Mouse (Mus musculus) stomach, postnatal 0 days (tissue): Measurements from ENCODE around the gene Fam198b. TPM values are rescaled to one million over a fixed set of nuclear protein-coding genes. Genes with fewer than 3 reads are reported as not detected.

Experiments used
- ATAC-seq: fragments of 200-750 bp; cut with Nextera tagmentation; 2 replicates; pipeline ENCODE4 v1.8.0; 2017; ENCODE audit not compliant: low FRiP score, low TSS enrichment
- DNase-seq: peaks from one replicate; pipeline ENCODE4 v3.0.0-alpha.2; 2016; ENCODE audit warnings: low spot score
- H3K27ac ChIP-seq: fragments of 300-500 bp; sonication (generic); replicated peaks from 2 replicates; pipeline ENCODE4 v1.5.1; 2014; ENCODE audit warnings: mild to moderate bottlenecking, control low read depth
- H3K27me3 ChIP-seq: fragments of 300-500 bp; sonication (generic); 2 replicates; pipeline ENCODE4 v1.6.1; 2014; ENCODE audit warnings: low read length; ENCODE audit not compliant: control insufficient read depth, insufficient read depth
- H3K36me3 ChIP-seq: fragments of 300-500 bp; sonication (generic); 2 replicates; pipeline ENCODE4 v1.6.1; 2014; ENCODE audit warnings: low read length, mixed read lengths; ENCODE audit not compliant: control insufficient read depth, insufficient read depth
- H3K4me1 ChIP-seq: fragments of 300-500 bp; sonication (generic); replicated peaks from 2 replicates; pipeline ENCODE4 v1.6.1; 2014; ENCODE audit warnings: antibody characterized with exemption; ENCODE audit not compliant: control insufficient read depth, insufficient read depth
- H3K4me2 ChIP-seq: fragments of 300-500 bp; sonication (generic); replicated peaks from 2 replicates; pipeline ENCODE4 v1.6.1; 2014; ENCODE audit warnings: low read depth, mild to moderate bottlenecking, control low read depth, moderate library complexity
- H3K4me3 ChIP-seq: fragments of 300-500 bp; sonication (generic); 2 replicates; pipeline ENCODE4 v1.5.1; 2014; ENCODE audit warnings: low read depth, low read length, control low read depth
- H3K9ac ChIP-seq: fragments of 300-500 bp; sonication (generic); 2 replicates; pipeline ENCODE4 v1.6.1; 2014; ENCODE audit warnings: mild to moderate bottlenecking, low read length, control low read depth, mixed read lengths
- H3K9me3 ChIP-seq: fragments of 300-500 bp; sonication (generic); 2 replicates; pipeline ENCODE4 v1.6.1; 2016; ENCODE audit warnings: low read length; ENCODE audit not compliant: control insufficient read depth
- CTCF ChIP-seq: IDR thresholded peaks from 2 replicates; pipeline ENCODE4 v1.5.1; 2016; ENCODE audit warnings: antibody characterized with exemption, low read depth, mild to moderate bottlenecking, moderate library complexity
- EP300 ChIP-seq: optimal IDR thresholded peaks from 2 replicates; pipeline ENCODE3; 2016; ENCODE audit warnings: antibody characterized with exemption
- WGBS: fragments of 180-500 bp; shearing (Covaris S2); extraction: QIAGEN DNeasy Blood & Tissue Kit; methylation state at CpG from one replicate; pipeline ENCODE4 v1.1.7; 2014; 5-methylcytosine and 5-hydroxymethylcytosine counted together
- polyA plus RNA-seq: library from polyadenylated mRNA; unstranded; fragments of >200 nt; fragmentation: Nextera tagmentation; extraction: Ambion mirVana; gene quantifications from 2 replicates; pipeline ENCODE4 v1.2.1, GENCODE M21; 2015

The Fam198b gene
- polyA plus RNA-seq, 1 experiment from 2014 or later: 8.6 TPM

DNA sequence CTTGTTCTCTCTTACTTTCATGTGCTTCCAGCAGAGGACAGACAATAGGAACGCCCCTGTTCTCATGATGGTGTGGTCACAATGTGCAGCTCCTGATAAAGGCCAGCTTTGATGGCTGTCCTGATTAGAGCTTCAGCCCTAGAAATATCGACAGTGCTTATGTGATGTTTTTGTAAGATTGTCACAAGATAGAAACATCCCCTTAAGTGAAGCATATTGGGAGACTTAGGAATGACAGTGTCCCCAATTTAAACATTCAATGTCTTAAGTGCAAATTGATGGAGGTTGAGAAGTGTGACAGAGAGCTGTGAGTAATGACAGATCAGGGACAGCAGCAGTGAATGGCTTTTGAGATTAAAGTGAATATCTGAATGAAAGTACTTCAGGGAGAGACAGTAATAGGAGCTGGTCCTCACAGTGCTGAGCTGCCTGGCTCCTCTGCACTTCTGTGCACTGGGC, 99.7 kb downstream of the Fam198b start:
- ATAC-seq (no peak), DNase-seq (no peak)
- H3K9ac ChIP-seq: no peak overlapping the region
- no peak overlapping the region for H3K4me3 ChIP-seq
- no peaks in the 10 kb centered on the region for H3K4me1 ChIP-seq
- no peak overlapping the region for H3K4me2 ChIP-seq
- no peaks in the 10 kb centered on the region for H3K36me3 ChIP-seq
- H3K27ac ChIP-seq: no peak overlapping the region
- H3K9me3 ChIP-seq: no peaks in the 10 kb centered on the region
- 60% methylated on average over 2 of the region's 2 CpGs for WGBS
- no peak for TF ChIP-seq EP300
- TF ChIP-seq CTCF: no peak
- H3K27me3 ChIP-seq: no peaks in the 10 kb centered on the region

DNA sequence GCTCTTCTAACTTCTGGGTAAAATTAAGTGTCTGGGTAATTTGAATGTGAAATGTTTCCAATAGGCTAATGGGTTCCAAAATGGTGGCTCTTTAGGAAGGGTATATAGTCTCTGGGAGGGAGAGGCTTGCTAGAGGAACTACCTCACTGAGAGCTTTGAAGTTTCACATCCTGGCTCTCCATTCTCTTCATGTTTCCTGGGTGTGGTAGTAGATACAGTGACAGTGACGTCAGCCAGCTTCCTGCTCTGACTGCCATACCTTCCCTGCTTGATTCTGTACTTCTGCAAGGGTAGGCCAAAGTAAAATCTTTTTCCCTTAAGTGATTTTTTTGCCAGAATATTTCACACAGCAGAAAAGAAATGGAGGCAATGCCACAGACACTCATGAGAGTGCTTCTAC, 100.2 kb downstream of the Fam198b start:
- H3K27me3 ChIP-seq: no peaks in the 10 kb centered on the region
- TF ChIP-seq EP300: no peak
- TF ChIP-seq CTCF: no peak
- WGBS: 41% methylated on average over 1 of the region's 1 CpGs
- H3K27ac ChIP-seq: no peak overlapping the region
- ATAC-seq (no peak), DNase-seq (no peak)
- H3K4me3 ChIP-seq: no peak overlapping the region
- H3K36me3 ChIP-seq: no peaks in the 10 kb centered on the region
- H3K9me3 ChIP-seq: no peaks in the 10 kb centered on the region
- no peak overlapping the region for H3K4me2 ChIP-seq
- H3K4me1 ChIP-seq: no peaks in the 10 kb centered on the region
- no peak overlapping the region for H3K9ac ChIP-seq

DNA sequence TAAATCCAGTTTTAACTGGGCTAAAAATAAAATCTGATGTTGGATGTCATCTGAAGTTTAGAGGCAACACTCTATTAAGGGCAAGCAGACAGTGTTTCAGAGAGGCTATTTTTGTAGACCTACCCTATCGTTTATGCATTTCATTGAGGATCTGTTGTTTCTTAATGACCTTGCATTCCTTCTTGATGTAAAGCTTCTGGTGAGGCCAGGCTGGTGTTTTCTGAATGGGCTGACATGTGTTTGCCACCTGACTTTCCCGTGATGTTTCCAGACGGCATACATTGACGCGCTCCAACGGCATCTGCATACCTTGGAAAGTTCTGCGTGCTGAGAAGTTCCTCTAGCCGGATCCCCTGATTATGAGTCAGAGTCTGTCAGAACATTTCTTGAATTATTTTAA, 104.9 kb downstream of the Fam198b start:
- no peak for DNase-seq
- WGBS: 41% methylated on average over 8 of the region's 8 CpGs

DNA sequence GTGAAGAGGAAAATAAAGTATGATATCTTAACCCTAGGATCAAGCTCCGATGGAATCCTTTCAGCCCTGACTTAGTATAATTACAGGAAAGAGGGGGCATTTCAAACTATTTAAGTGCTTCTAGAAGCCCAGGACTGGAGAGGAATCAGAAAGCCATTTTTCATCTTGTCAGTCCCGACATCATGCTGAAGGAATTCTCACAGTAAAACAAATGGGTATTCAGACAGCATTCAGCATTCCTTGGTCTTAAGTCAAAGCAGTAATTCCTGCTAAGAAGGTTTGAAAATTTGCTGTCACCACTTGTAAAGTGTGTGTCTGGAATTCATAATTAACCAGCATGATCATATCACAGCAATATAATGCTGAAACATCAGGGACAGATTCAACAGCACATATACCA, 105.6 kb downstream of the Fam198b start:
- no peak overlapping the region for H3K9ac ChIP-seq
- 20% methylated on average over 2 of the region's 2 CpGs for WGBS
- DNase-seq: no peak

More for the DNA sequence above, 104.9 kb downstream of the Fam198b start:
- no peak for TF ChIP-seq CTCF
- no peak for TF ChIP-seq EP300
- no peaks in the 10 kb centered on the region for H3K4me1 ChIP-seq
- H3K4me3 ChIP-seq: no peak overlapping the region
- H3K27me3 ChIP-seq: no peaks in the 10 kb centered on the region
- H3K27ac ChIP-seq: no peak overlapping the region
- ATAC-seq: no peak
- no peak overlapping the region for H3K4me2 ChIP-seq
- H3K9ac ChIP-seq: no peak overlapping the region
- H3K9me3 ChIP-seq: no peaks in the 10 kb centered on the region
- no peaks in the 10 kb centered on the region for H3K36me3 ChIP-seq

DNA sequence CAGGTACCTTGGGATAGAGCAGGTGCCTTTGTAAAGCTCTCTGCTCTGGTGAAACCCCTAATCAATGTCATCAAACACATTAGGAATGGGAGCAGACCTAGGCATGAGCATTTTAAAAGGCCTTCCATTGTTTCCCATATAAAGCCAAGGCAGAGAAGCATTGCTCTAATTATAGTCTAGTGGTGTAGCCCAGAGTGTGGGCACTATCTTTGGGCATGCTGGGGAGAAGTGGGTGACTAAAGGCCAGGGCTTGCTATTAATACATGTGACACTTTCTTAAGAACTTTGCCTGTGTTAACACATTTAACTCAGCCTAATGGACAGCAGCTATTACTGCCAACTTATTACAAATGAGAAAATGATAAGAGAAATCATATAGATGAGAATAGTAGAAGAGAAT, 106.1 kb downstream of the Fam198b start:
- DNase-seq: no peak

More for the DNA sequence above, 105.6 kb downstream of the Fam198b start:
- Histone ChIP-seq H3K4me1 (no peaks in the 10 kb centered on the region), H3K27me3 (no peaks in the 10 kb centered on the region), H3K9me3 (no peaks in the 10 kb centered on the region), H3K36me3 (no peaks in the 10 kb centered on the region), H3K27ac (no peak overlapping the region), H3K4me3 (no peak overlapping the region), H3K4me2 (no peak overlapping the region)
- TF ChIP-seq EP300: no peak
- no peak for TF ChIP-seq CTCF
- no peak for ATAC-seq

GRCm38 (mm10) chr3:79994029-79994539, 109.8 kb downstream of the Fam198b start:
- 18% methylated on average over 5 of the region's 5 CpGs for WGBS
- Histone ChIP-seq H3K9me3 (no peaks in the 10 kb centered on the region), H3K36me3 (no peaks in the 10 kb centered on the region), H3K27ac (no peak overlapping the region), H3K27me3 (no peaks in the 10 kb centered on the region), H3K4me1 (no peaks in the 10 kb centered on the region), H3K9ac (no peak overlapping the region), H3K4me3 (no peak overlapping the region), H3K4me2 (no peak overlapping the region)
- TF ChIP-seq EP300 (no peak), CTCF (no peak)
- ATAC-seq: peak; percentile 65; the same call in 1 of the 2 replicates
- no peak for DNase-seq

More for the DNA sequence above, 106.1 kb downstream of the Fam198b start:
- Histone ChIP-seq H3K27ac (no peak overlapping the region), H3K9ac (no peak overlapping the region), H3K27me3 (no peaks in the 10 kb centered on the region), H3K36me3 (no peaks in the 10 kb centered on the region), H3K4me2 (no peak overlapping the region), H3K4me1 (no peaks in the 10 kb centered on the region), H3K4me3 (no peak overlapping the region), H3K9me3 (no peaks in the 10 kb centered on the region)
- ATAC-seq: no peak
- TF ChIP-seq EP300 (no peak), CTCF (no peak)
